Mouse (Mus musculus) layer of hippocampus, adult 18-20 months (tissue): ENCODE measurements around the gene Dnajc14. TPM values are rescaled to one million over a fixed set of nuclear protein-coding genes. Genes with fewer than 3 reads are reported as not detected.
"Not testable (repeated sequence)": the region's sequence is repeated elsewhere in the genome, so short reads cannot be mapped to it uniquely, and the experiment has no call there.

Source experiments
- DNase-seq, 2 experiments: peaks; one replicate each; pipeline ENCODE4 v3.0.0; 2022; ENCODE audit warnings: low spot score in 2 of 2
- total RNA-seq, 2 experiments: library from RNA; stranded (reverse); gene quantifications; 2 replicates each; pipeline ENCODE4 v1.2.3; 2021

The Dnajc14 gene
- total RNA-seq, 2 experiments from 2014 or later = 63.8 to 64.8 TPM

DNA sequence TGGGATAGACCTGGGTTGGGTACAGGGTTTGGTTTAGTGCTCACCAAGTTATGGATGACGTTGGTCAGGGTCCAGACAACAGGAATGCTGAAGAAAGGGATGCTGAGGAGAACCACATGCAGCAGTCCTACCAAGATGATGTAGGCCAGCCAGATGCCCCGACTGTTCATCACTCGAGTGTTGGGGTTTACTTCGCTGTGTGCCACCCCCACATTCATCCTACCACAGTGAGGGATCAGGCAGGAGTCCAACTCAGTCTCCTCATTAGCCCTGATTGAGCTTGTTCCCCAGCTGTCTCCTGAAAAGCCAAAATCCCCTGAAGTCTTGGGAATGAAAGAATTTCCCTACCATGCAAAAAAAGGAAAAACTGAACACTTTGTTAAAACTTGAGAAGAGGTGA lies 16.4 kb downstream of the Dnajc14 start:
- DNase-seq = peak; percentile 42 to 69

DNA sequence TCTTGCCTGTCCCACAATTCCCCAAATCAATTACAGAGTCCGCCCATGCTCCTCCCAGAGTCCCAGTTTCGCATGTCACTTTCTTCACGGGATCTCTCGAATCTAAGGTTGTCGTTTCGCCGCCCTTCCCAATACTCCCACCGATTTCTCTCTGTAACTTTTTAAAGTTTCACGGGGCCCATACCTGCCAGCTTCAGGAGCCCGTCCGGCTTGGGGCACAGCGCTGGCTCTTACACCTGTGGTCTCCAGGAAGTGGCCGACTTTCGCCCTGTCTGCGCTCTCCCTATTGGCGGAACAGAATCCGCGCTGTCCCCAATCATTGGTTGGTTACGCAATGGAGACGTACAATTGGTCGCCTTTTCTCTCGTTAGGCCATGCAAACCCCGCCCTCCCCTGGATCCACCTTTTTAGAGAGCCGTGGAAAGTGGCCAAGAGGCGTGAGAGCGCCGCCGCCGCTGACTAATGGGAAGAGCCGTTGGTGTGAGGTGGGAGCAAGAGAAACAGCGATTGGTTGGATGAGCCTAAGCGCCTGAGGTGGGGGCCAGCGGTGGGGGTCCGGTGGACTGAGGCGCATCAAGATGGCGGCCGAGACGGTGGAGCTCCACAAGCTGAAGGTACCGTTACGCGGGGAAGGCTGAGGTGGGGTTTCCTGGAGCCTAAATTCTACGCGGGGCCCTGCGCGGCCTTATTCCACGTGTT lies 17.6 kb downstream of the Dnajc14 start, which contains the start of gene Ormdl2:
Ormdl2 (minus strand) TSS at position 288 of the 699 bp plus-strand sequence.
- peak; percentile 99 to 100 for DNase-seq

DNA sequence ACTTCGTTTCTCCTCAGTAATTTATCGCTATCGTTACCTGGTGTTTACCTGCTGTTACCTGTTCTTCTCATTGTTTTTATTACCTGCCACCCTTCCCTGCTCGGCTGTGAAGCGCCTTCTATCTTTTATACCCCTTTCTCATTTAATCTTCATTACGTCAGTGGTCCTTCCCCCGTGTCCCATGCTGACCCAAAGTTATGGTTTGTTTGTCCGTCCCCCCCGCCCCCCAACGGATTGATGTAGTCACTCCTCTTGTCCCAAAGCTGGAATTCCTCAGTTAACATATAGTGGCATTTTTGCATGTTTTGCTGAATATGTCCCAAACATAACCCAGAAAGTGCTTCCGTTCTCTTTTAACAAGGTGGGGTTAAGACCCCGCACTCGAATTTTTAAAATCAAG lies 18.3 kb downstream of the Dnajc14 start:
- DNase-seq = no peak

GRCm38 (mm10) chr10:128823087-128823486 lies 19.2 kb downstream of the Dnajc14 start:
- not testable (repeated sequence) for DNase-seq

DNA sequence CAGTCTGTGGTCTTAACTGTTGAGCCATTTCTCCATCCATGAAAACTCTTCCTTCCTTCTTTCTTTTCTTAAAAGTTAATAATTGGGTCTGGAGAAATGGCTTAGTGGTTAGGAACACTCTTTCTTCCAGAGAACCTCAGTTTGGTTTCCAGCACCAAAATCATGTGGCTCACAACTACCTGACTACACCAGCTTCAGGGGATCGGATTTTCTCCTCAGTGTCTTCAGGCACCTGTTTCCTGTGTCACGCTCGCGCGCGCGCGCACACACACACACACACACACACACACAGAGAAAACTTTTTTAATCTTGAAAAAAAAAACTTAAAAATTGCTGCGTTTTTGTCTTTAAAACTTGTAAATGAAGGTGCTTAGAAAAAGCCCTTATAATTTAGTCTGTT lies 20.0 kb downstream of the Dnajc14 start:
- no peak for DNase-seq

DNA sequence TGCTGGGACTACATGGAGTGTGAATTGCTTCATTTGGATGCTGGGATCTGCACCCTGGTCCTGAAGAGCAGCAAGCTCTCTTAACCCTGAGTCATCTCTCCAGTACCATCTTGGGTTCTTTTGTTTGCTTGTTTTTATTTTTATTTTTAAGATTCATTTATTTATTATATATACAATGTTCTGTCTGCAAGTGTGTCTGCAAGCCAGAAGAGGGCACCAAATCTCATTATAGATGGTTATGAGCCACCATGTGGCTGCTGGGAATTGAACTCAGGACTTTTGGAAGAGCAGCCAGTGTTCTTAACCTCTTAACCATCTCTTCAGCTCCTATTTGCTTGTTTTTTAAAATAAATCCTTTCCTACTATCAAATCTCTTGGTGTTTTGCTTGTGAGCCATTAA lies 33.5 kb downstream of the Dnajc14 start:
- DNase-seq = no peak

DNA sequence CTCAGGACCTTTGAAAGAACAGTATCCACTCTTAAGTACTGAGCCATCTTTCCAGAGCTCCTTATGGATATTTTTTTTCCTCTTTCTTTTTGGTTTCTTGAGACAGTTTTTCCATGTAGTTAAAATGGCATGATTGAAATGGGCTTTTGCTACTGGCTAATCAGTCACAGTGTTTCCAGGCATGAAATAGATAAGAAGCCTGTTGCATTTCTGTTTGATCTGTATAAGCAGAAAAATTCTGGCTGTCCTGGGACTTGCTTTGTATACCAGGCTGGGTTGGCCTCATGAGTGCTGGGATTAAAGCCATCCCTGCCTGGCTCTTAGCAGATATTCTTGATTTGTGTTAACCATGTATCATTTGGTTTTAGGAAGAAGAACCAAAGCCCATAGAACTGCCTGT lies 35.6 kb downstream of the Dnajc14 start:
- no peak for DNase-seq

- no peak for DNase-seq
Measured at GRCm38 (mm10) chr10:128840612-128841011, 36.8 kb downstream of the Dnajc14 start.

DNA sequence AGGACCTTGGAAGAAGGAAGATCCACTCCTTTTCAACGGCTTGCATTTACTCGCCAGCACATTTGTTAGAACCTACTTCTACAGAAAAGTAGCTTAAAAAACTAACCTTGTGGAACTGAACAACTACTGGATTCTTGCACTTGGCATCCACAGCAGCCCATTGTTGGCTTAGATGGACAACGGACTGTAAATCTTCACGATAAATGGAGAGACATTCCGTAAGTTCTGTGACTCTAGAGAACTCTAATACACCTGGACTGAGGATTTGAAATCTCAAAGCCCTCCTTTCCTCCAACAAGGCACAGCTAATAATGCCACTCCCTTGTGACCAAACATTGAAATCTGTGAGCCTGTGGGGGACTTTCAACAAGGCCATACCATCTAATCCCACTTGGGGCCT lies 39.4 kb downstream of the Dnajc14 start:
- DNase-seq = no peak

GRCm38 (mm10) chr10:128845516-128845915 lies 41.7 kb downstream of the Dnajc14 start:
- peak in 1 of 2 experiments; percentile 40 for DNase-seq

- DNase-seq = no peak
Measured at GRCm38 (mm10) chr10:128846664-128847063, 42.8 kb downstream of the Dnajc14 start.

- DNase-seq = no peak
Measured at GRCm38 (mm10) chr10:128848426-128848825, 44.6 kb downstream of the Dnajc14 start.

- no peak for DNase-seq
Measured at GRCm38 (mm10) chr10:128850339-128850738, 46.5 kb downstream of the Dnajc14 start.

DNA sequence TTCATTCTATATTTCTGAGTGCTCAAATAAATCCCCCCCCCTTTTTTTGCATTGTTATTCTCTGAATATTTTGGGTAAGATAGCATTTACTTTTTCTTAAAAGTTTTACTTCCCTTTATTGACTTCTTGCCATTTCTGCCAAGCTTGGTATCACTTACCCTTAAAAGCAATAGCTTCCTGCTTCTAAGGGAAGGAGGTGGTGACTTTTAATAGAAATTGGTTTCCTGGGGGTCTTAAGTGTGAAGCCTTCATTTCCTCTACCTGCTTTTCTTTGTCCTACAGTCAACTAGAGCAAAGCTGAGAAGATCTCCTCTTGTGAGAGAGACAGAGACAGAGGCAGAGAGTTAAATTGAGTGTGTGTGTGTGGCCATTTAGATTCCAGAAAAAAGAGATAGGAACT lies 57.3 kb downstream of the Dnajc14 start:
- DNase-seq = no peak

DNA sequence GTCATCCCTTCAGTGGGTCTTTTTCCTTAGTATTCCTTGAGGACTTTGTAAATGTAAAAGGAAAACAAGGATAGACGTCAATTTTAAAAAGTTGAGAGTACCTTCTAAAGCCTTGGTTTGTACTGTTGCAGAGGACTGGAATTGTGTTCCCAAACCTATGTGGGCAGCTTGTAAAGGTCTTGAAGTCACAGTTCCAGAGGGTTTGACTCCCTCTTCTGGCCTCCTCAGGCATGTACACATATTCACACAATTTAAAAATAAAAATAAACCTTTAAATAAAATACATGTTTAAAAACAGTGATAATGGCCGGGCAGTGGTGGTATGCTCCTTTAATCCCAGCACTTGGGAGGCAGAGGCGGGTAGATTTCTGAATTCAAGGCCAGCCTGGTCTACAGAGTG lies 62.2 kb downstream of the Dnajc14 start:
- no peak for DNase-seq

GRCm38 (mm10) chr10:128866518-128866917 lies 62.7 kb downstream of the Dnajc14 start:
- DNase-seq = no peak

Other genes with a start within 250 kb of the Dnajc14 start
- 10 to 100 TPM; 60.4 to 61.7 TPM for gene Pa2g4, start 238.1 kb upstream of the Dnajc14 start, total RNA-seq
- 1 to 10 TPM; 7.1 to 7.5 TPM for gene Erbb3, start 214.4 kb upstream of the Dnajc14 start, total RNA-seq
- 100 to 1,000 TPM; 273 to 330 TPM for gene Rps26, start 177.3 kb upstream of the Dnajc14 start, total RNA-seq
- 10 to 100 TPM; 15.5 to 16.5 TPM for gene Ikzf4, start 158.1 kb upstream of the Dnajc14 start, total RNA-seq
- gene Suox, start 130.0 kb upstream of the Dnajc14 start, total RNA-seq = 10 to 100 TPM; 12.8 to 13.9 TPM
- 100 to 1,000 TPM; 133 to 138 TPM for gene Rab5b, start 107.8 kb upstream of the Dnajc14 start, total RNA-seq
- under 1 TPM; 0.20 to 0.25 TPM for gene Pmel, start 99.9 kb upstream of the Dnajc14 start, total RNA-seq
- 1 to 10 TPM; 1.4 to 2.6 TPM for gene Cdk2, start 99.0 kb upstream of the Dnajc14 start, total RNA-seq
- 10 to 100 TPM; 10.9 to 12.8 TPM for gene Dgka, start 59.2 kb upstream of the Dnajc14 start, total RNA-seq
- gene Pym1, start 56.2 kb upstream of the Dnajc14 start, total RNA-seq = 10 to 100 TPM; 25.1 to 26.2 TPM
- gene Mmp19, start 13.2 kb upstream of the Dnajc14 start, total RNA-seq = under 1 TPM; 0.43 to 0.50 TPM
- gene Tmem198b, start 308 bp downstream of the Dnajc14 start, total RNA-seq = 1 to 10 TPM; 7.9 to 8.1 TPM
- 10 to 100 TPM; 37.7 to 38.2 TPM for gene Sarnp, start 13.3 kb downstream of the Dnajc14 start, total RNA-seq
- gene Ormdl2, start 17.6 kb downstream of the Dnajc14 start, total RNA-seq = 10 to 100 TPM in 1 of 2 experiments, 1 to 10 TPM in 1; 9.3 to 10.4 TPM
- 10 to 100 TPM; 18.2 to 18.9 TPM for gene Gdf11, start 87.7 kb downstream of the Dnajc14 start, total RNA-seq
- gene Cd63, start 96.9 kb downstream of the Dnajc14 start, total RNA-seq = 10 to 100 TPM; 74.2 to 79.4 TPM
- gene Rdh5, start 118.8 kb downstream of the Dnajc14 start, total RNA-seq = 1 to 10 TPM; 7.1 to 8.1 TPM
- gene Bloc1s1, start 120.0 kb downstream of the Dnajc14 start, total RNA-seq = 10 to 100 TPM; 94.9 to 98.7 TPM
- gene Itga7, start 129.8 kb downstream of the Dnajc14 start, total RNA-seq = 10 to 100 TPM; 29.7 to 30.0 TPM
- gene Mettl7b, start 156.9 kb downstream of the Dnajc14 start, total RNA-seq = not detected
- not detected for gene Olfr9, start 185.4 kb downstream of the Dnajc14 start, total RNA-seq
- gene Olfr763, start 206.7 kb downstream of the Dnajc14 start, total RNA-seq = not detected
- gene Olfr764-ps1, start 235.8 kb downstream of the Dnajc14 start, total RNA-seq = not detected
- not detected for gene Olfr765, start 245.9 kb downstream of the Dnajc14 start, total RNA-seq